Mouse (Mus musculus): ENCODE results near the gene Siglecf. TPM values are rescaled to one million over a fixed set of nuclear protein-coding genes. Genes with fewer than 3 reads are reported as not detected.

Gene Siglecf
- total RNA-seq, 2 experiments from 2014 or later, result 0.34 to 0.44 TPM

DNA sequence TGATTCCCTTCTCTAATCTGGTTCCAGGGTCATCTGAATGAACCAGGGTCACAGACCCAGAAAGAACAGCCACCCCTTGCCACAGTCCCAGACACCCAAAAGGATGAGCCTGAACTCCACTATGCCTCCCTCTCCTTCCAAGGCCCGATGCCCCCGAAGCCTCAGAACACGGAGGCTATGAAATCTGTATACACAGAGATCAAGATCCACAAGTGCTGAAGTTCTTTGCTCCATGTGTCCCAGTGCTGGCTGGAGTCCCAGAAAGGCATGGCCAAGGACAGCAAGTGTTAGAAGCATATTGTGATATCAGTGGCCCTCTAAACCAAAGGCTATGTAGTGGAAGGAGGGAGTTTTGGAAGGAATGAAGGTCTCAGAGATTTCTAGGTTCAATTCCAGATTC, 7.4 kb downstream of the Siglecf start:
- intact Hi-C loops (cut with DNase I), result no loop called here
- no peak for DNase-seq (ENCODE audit: low spot score in 2 of 2)

DNA sequence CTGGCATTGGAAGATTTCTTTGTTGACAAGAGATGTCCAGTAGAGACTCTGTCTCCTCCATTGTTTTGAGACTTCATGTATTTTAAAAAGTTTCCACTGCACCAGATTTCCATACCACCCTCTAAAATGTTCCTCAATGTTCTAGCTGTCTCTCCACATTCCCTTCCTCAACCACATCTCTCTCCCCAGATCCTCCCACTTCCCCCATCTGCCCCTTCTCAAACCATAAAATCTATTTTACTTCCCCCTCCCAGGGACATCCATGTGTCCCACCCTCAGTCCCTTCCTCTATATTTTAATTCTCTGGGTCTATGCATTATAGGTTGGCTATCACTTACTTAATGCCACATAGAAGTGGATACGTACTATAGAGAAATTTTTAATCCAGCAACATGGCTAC, 10.3 kb downstream of the Siglecf start:
- no peak for DNase-seq (ENCODE audit: low spot score in 2 of 2)
- intact Hi-C loops (cut with DNase I), result no loop called here

DNA sequence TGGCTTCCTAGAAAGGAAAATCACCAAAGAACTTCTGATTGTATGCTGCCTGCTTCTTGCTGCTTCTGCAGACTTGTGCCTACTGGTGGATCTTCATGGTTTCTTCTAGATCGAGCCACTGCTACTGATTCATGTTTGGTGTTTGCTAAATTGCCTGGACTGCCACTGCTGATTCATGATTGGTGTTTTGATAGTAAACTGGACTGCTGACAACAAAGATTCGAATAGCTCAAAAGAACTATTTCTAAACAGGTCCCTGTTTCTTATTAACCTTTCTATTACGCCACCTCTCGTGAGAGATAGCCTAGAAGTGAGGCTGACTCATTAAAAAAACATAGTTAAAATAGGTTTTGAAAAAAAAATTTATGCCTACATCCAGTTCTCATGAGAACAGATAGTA, 10.9 kb downstream of the Siglecf start:
- DNase-seq (ENCODE audit: low spot score in 2 of 2), result no peak
- intact Hi-C loops (cut with DNase I), result no loop called here

DNA sequence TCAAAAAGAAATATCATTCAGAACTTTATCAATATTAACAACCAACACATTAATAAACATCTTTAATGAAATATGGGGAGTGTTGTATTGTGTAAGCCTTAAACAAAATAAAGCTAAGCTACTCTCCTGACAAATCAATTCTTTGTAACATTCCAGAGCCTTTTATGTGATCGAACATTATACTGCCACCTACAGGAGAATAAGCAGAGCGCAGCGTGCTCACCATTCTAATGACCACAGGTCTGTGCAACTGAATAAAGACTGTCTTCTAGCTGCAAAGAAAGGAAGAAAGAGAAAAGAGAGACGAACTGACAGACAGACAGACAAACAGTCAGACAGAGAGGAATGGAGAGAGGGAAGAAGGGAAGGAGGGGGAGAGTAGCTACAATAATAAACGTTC, 27.1 kb downstream of the Siglecf start:
- intact Hi-C loops (cut with DNase I), result loop anchor here (1.0 kb wide), 1 partner anchor 95 kb away; no protein-coding TSS in a partner anchor
- DNase-seq (ENCODE audit: low spot score in 2 of 2), result peak; percentile 24 to 29

DNA sequence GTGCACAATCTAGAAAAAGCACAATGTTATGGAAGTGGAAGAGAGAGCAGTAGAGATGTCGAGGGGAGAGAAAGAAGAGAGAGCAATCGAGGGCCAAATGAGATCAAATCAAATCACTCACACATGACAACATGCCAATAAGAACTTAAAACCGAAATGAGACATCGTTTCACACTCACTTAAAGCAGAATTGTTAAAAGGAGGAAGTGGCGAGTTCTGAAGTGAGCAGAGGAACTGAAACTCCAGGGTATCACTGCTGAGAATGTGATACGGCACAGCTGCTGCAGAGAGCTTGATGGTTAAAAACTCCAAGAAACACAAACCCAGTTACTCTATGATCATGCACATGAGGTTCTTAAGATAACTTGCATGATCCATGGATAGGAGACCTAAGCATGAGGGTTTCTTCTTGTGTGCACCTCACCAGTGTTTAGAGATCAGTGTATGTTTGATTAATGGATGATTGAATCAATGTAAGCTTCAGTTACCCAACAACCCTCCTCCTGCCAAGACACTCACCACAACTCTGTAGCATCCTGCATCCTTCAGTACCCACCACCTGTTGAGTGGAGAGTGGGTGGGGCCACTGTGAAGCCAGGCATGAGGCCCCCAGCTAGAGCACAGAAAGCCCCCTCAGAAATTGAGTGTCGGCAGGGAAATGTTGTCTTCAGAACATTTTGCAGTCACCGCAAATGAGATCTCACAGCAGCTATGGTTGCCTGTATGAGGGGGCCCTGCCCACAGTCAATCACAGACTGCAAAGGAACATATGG, 41.4 kb downstream of the Siglecf start:
- intact Hi-C loops (cut with DNase I), result no loop called here
- peak in 1 of 2 experiments; percentile 11 for DNase-seq (ENCODE audit: low spot score in 2 of 2)

DNA sequence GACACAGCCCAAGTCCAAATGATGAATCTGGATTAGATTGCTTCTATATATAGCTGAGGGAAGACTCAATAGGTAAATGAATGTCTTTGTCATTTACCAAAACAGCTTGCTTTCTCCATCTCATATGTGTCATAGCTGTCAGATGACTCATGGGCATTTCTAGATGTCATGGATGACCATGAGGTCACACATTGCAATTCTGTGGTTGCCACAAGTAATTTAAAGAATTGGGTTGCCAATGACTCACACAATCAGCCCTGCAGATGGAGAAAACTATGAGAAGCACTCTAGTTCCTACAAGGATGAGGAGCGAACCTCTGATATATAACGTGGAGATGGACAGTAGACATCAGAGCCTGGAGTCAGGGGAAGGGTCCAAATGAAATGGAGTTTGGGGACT, 48.4 kb downstream of the Siglecf start:
- intact Hi-C loops (cut with DNase I), result no loop called here
- DNase-seq (ENCODE audit: low spot score in 2 of 2), result no peak

DNA sequence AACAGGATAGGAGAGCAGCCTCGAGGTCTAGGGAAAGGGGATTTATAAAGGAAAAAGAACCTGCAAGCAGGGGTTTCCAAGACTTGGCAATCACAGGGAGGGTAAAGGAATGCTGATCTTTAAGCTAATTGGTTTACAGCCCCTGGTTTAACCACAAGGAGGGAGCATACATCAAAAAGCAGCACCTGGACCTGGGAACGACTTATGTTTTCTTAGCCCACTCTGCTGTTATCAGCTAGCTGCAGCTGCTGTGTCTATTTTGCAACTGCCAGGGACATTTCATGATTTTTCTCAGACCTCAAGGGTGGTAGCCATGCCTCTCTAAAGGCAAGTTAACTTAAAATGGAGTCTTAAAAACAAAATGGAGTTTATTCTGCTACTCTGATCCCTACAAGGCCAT, 51.6 kb downstream of the Siglecf start:
- intact Hi-C loops (cut with DNase I), result no loop called here
- no peak for DNase-seq (ENCODE audit: low spot score in 2 of 2)

DNA sequence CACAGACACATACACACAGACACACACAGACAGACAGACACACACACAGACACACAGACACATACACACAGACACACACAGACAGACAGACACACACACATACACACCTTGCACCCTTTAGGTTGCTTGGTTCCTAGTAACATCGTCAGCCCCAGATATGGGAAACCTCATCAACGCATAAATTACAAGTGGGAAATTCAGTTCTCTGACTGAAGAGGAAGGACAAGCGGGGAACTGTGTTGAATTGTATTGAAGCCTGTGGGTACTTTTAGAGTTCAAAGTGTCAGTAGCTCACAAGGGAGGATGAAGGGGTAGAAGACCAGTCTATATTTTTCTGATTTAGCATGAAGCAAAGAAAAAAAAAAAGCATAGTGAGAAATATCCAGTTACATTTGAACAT, 56.4 kb downstream of the Siglecf start:
- DNase-seq (ENCODE audit: low spot score in 2 of 2), result no peak
- intact Hi-C loops (cut with DNase I), result no loop called here

DNA sequence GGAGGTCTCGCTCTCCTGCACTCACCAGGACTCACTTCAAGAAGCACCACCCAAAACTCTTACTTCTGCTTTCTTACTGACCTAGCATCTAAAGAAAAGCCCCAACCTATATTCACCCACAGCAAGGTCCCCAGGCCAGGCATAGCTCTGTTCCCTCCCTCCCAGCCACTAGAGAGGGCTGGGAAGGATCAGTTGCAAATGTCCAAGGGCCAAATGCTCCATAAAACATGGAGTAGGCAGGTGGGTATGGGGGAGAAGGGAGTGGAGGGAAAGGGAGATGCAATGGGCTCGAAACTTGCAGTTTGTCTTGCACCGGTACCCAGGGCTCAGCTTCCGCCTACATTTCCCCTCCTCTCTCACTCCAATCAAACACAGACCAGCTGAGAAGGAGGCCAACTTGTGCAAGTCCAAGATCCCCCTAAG, 57.0 kb downstream of the Siglecf start, which contains the start of gene Siglecg:
Siglecg (plus strand) TSS at position 74 of the 423 bp plus-strand sequence.
- no peak for DNase-seq (ENCODE audit: low spot score in 2 of 2)
- intact Hi-C loops (cut with DNase I), result no loop called here

DNA sequence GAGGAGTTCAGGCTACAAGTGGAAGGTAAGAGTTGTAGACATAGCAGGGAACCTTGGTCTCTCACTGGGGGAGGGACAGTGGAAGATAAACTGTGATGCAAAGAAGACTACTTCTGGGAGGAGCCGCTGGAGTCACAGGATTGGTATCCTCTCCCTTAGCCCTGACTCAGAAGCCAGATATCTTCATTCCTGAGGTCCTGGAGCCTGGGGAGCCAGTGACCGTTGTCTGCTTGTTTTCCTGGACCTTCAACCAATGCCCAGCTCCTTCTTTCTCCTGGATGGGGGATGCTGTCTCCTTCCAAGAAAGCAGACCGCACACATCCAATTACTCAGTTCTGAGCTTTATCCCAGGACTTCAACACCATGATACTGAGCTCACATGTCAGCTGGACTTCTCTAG, 57.9 kb downstream of the Siglecf start:
- DNase-seq (ENCODE audit: low spot score in 2 of 2), result no peak
- intact Hi-C loops (cut with DNase I), result no loop called here

Other genes starting within 250 kb of the Siglecf start
- not detected for gene Zfp936, start 237.1 kb upstream of the Siglecf start, total RNA-seq (2021)
- 10 to 100 TPM; 21.0 to 21.9 TPM for gene Zfp715, start 38.0 kb upstream of the Siglecf start, total RNA-seq (2021)
- under 1 TPM in 1 of 2 experiments, not detected in 1; 0.69 TPM for gene Siglecg, start 56.9 kb downstream of the Siglecf start, total RNA-seq (2021)
- gene Lim2, start 76.3 kb downstream of the Siglecf start, total RNA-seq (2021), result not detected
- not detected for gene Nkg7, start 85.7 kb downstream of the Siglecf start, total RNA-seq (2021)
- gene Cldnd2, start 89.4 kb downstream of the Siglecf start, total RNA-seq (2021), result not detected
- 10 to 100 TPM; 52.2 to 59.1 TPM for gene Etfb, start 92.7 kb downstream of the Siglecf start, total RNA-seq (2021)
- gene Gm45233, start 92.8 kb downstream of the Siglecf start, total RNA-seq (2021), result under 1 TPM in 1 of 2 experiments, not detected in 1; 0.53 TPM
- 1 to 10 TPM; 2.0 to 2.8 TPM for gene Vsig10l, start 111.8 kb downstream of the Siglecf start, total RNA-seq (2021)
- 10 to 100 TPM; 28.4 to 28.9 TPM for gene Iglon5, start 138.7 kb downstream of the Siglecf start, total RNA-seq (2021)
- not detected for gene 4931406B18Rik, start 154.6 kb downstream of the Siglecf start, total RNA-seq (2021)
- 1 to 10 TPM; 4.4 to 5.1 TPM for gene Cd33, start 193.1 kb downstream of the Siglecf start, total RNA-seq (2021)
- 1 to 10 TPM; 3.8 to 4.7 TPM for gene Zfp658, start 210.9 kb downstream of the Siglecf start, total RNA-seq (2021)
- 10 to 100 TPM; 15.0 to 17.1 TPM for gene Zfp719, start 228.3 kb downstream of the Siglecf start, total RNA-seq (2021)

Measured in left cerebral cortex, postnatal 25 days (tissue).